Mouse (Mus musculus) small intestine, adult 10 weeks (tissue): ENCODE results near the gene Sema3g. TPM values are rescaled to one million over a fixed set of nuclear protein-coding genes. Genes with fewer than 3 reads are reported as not detected.

Experiments
- polyA plus RNA-seq: library from polyadenylated mRNA; stranded (reverse); fragments of 350-450 nt; fragmentation: Illumina TruSeq; extraction: RNeasy Lipid Tissue Mini Kit (QIAGEN cat#74804); gene quantifications from one replicate; pipeline ENCODE4 v1.2.3, GENCODE M21; 2014; ENCODE audit warnings: low replicate concordance

Sema3g gene
- 0.19 TPM for polyA plus RNA-seq

DNA sequence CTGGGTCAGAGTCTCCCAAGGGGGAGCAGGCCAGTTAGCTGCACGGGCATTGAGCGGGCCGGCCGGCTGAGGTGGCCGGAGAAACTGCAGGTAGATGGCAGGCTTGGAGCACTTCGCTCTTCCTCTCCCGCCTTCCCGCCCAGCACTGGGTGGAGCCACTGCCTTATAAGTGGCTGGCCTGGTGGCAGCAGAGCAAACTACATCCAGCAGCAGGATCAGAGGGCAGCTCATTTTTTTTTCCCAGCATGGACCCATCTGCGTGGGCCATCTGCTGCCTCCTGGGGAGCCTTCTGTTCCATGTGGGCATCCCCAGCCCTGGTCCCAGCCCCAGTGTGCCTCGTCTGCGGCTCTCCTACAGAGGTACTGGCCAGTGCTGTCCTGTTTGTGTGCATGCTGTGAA lies at the start of gene Sema3g:
Sema3g (plus strand) TSS at position 195 of the 400 bp plus-strand sequence.

DNA sequence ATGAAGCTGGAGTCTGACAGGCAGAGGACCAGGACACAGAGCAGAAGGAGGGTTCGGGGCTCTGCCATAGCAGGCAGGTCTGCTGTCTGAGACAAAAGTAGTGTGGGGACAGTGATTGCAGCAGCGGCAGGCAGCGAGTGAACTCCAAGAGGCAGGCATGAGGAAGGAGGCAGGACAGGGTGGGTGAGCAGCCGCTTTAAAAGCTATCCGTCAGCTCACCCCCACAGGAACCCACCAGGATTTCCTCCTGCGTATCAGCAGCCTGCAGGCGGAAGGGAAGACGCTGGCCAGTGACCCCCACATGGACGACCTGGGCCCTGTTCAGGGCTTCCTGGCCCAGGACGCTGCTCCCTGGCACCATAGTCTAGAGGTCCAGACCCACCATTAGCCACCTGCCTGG lies 49.2 kb upstream of the Sema3g start, which contains the start of gene Stab1:
Stab1 (minus strand) TSS at position 217 of the 400 bp plus-strand sequence.

DNA sequence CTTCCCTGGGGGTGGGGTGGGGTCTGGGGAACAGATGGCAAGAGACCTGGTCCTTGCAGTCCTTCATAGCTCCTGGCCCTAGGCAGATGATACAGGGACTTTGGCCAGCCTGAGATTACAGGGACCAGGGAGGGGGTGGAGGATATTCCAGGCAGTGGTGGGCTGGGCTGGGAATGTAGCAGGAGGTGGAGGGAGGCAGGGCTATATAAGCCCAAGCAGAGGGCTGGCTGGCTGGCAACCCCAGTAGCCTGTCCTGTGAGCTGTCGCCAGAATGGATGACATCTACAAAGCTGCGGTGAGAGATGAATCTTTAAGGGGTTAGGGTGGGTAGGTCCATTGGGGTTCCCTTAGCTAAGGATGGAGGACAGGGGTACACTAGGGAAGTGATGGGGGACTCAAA lies 9.6 kb upstream of the Sema3g start, which contains the start of gene Tnnc1:
Tnnc1 (plus strand) TSS at position 229 of the 400 bp plus-strand sequence.

DNA sequence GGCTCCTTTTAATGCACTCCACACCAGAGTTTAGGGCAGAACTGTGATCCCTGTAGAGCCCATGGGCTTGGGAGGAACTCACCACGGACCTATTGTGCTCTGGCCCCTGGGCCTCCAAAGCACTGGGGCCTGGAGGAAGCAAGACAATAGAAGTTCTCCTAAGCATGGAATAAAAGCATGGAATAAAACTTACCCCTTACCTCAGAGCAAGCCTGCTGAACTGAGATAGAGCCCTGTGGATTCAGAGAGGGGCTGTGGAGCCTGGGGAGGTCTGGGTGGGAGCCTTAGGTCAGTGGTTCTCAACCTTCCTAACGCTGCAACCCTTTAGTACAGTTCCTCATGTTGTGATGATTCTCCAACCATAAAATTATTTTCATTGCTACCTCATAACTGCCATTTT lies 814 bp upstream of the Sema3g start, which contains the start of gene Nisch:
Nisch (minus strand) TSS at position 101 of the 400 bp plus-strand sequence.

DNA sequence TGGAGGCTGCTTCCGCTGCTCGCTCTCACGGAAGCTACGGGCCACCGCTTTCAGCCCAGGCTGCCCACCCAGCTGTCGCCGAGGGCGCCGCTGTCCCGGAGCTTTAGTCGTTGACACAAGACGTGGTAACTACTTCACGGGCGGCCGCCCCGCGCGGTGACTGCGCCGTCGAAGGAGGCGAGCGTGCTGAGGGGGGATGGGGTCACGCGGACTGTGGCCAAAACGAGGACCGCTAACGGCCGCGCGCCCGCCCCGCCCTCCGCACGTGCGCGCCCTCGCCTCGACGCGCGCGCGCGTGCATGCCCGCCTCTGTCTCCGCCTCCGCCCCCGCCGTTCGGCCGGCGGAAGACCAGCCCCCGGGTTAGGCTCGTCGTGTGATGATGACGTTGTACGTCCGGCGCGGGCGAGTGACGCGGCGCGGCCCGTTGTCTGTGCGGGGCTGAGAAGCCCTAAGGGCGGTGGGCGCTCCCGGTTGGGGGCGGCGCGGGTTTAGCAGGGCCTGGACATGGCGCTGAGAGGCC lies 33.5 kb downstream of the Sema3g start, which contains the start of the genes Phf7 and Bap1:
Phf7 (minus strand) TSS at position 234 of the 521 bp plus-strand sequence.
Bap1 (plus strand) TSS at position 367 of the 521 bp plus-strand sequence.

Other genes with a start within 250 kb of the Sema3g start
- gene Glt8d1, start 216.5 kb upstream of the Sema3g start, polyA plus RNA-seq: 53.7 TPM
- 306 TPM for gene Spcs1, start 216.2 kb upstream of the Sema3g start, polyA plus RNA-seq
- gene Pbrm1, start 198.7 kb upstream of the Sema3g start, polyA plus RNA-seq: 44.3 TPM
- gene Gnl3, start 198.7 kb upstream of the Sema3g start, polyA plus RNA-seq: 103 TPM
- 5.6 TPM for gene Smim4, start 88.9 kb upstream of the Sema3g start, polyA plus RNA-seq
- gene Nt5dc2, start 86.8 kb upstream of the Sema3g start, polyA plus RNA-seq: not detected
- gene Stab1, start 49.2 kb upstream of the Sema3g start, polyA plus RNA-seq: 0.26 TPM
- gene Tnnc1, start 9.5 kb upstream of the Sema3g start, polyA plus RNA-seq: not detected
- 30.9 TPM for gene Nisch, start 914 bp upstream of the Sema3g start, polyA plus RNA-seq
- 6.1 TPM for gene Phf7, start 33.5 kb downstream of the Sema3g start, polyA plus RNA-seq
- gene Bap1, start 33.6 kb downstream of the Sema3g start, polyA plus RNA-seq: 1.7 TPM
- not detected for gene Dnah1, start 106.0 kb downstream of the Sema3g start, polyA plus RNA-seq
- 114 TPM for gene Capn7, start 118.8 kb downstream of the Sema3g start, polyA plus RNA-seq
- 11.6 TPM for gene Sh3bp5, start 218.2 kb downstream of the Sema3g start, polyA plus RNA-seq